Mouse (Mus musculus): ENCODE data around the gene Tmc6. TPM values are rescaled to one million over a fixed set of nuclear protein-coding genes. Genes with fewer than 3 reads are reported as not detected.

The Tmc6 gene
- total RNA-seq, 1 experiment = 36.0 TPM

GRCm38 (mm10) chr11:117743454-117744030 lies 38.5 kb downstream of the Tmc6 start:
- Histone ChIP-seq H3K9ac (ENCODE audit: insufficient read depth, low read depth, low read length, poor library complexity, severe bottlenecking) (no peak overlapping the region), H3K36me3 (ENCODE audit: control insufficient read depth, insufficient read depth, low read length, poor library complexity, severe bottlenecking) (peaks cover 45% of the 10 kb centered on the region; the same call in 1 of the 2 replicates), H3K9me3 (ENCODE audit: control insufficient read depth, insufficient read depth, low read depth, low read length) (no peaks in the 10 kb centered on the region), H3K27ac (ENCODE audit: insufficient read depth, low read depth, low read length, poor library complexity, severe bottlenecking) (no peak overlapping the region), H3K4me3 (ENCODE audit: insufficient read depth in 1 of 2, low read depth in 1 of 2, low read length in 2 of 2, poor library complexity in 1 of 2, severe bottlenecking in 1 of 2) (no peak overlapping the region), H3K4me1 (ENCODE audit: control insufficient read depth in 2 of 2, insufficient read depth in 2 of 2, low read length in 2 of 2, poor library complexity in 1 of 2) (peaks cover 0 to 4% of the 10 kb centered on the region in 2 experiments; a peak in 1 of 4 replicates)
- TF ChIP-seq ZNF384 (IDR thresholded peaks at IDR 0.05; ENCODE audit: low read depth, low read length) (no peak), CHD2 (IDR thresholded peaks at IDR 0.05; ENCODE audit: low read depth, low read length) (no peak), ZC3H11A (IDR thresholded peaks at IDR 0.05; ENCODE audit: borderline replicate concordance, low read depth, low read length) (no peak)
- DNase-seq (ENCODE audit: low read depth, low spot score) = no peak
- in situ Hi-C loops (cut with MboI; ENCODE audit: low sequenced_read_pairs in 2 of 2, unreplicated experiment in 2 of 2) = no loop called here

- no peak overlapping the region for H3K4me3 ChIP-seq (ENCODE audit: insufficient read depth in 1 of 2, low read depth in 1 of 2, low read length in 2 of 2, poor library complexity in 1 of 2, severe bottlenecking in 1 of 2)
- no peak for TF ChIP-seq CHD2 (IDR thresholded peaks at IDR 0.05; ENCODE audit: low read depth, low read length)
- no peak for TF ChIP-seq HCFC1 (IDR thresholded peaks at IDR 0.05; ENCODE audit: borderline replicate concordance, insufficient read depth, low read length)
- no peak for TF ChIP-seq ZNF384 (IDR thresholded peaks at IDR 0.05; ENCODE audit: low read depth, low read length)
- no peak for TF ChIP-seq ZC3H11A (IDR thresholded peaks at IDR 0.05; ENCODE audit: borderline replicate concordance, low read depth, low read length)
- TF ChIP-seq MAFK (IDR thresholded peaks at IDR 0.05; ENCODE audit: insufficient read depth, low read depth, low read length) = no peak
- H3K9me3 ChIP-seq (ENCODE audit: control insufficient read depth, insufficient read depth, low read depth, low read length) = no peaks in the 10 kb centered on the region
- no peaks in the 10 kb centered on the region for H3K4me1 ChIP-seq (ENCODE audit: control insufficient read depth in 2 of 2, insufficient read depth in 2 of 2, low read length in 2 of 2, poor library complexity in 1 of 2)
- H3K9ac ChIP-seq (ENCODE audit: insufficient read depth, low read depth, low read length, poor library complexity, severe bottlenecking) = no peak overlapping the region
- no peak overlapping the region for H3K27ac ChIP-seq (ENCODE audit: insufficient read depth, low read depth, low read length, poor library complexity, severe bottlenecking)
- in situ Hi-C loops (cut with MboI; ENCODE audit: low sequenced_read_pairs in 2 of 2, unreplicated experiment in 2 of 2) = no loop called here
- peaks cover 42% of the 10 kb centered on the region; the same call in 1 of the 2 replicates for H3K36me3 ChIP-seq (ENCODE audit: control insufficient read depth, insufficient read depth, low read length, poor library complexity, severe bottlenecking)
- DNase-seq (ENCODE audit: low read depth, low spot score) = no peak
Measured at GRCm38 (mm10) chr11:117742715-117743114, 39.3 kb downstream of the Tmc6 start.

- TF ChIP-seq MAFK (IDR thresholded peaks at IDR 0.05; ENCODE audit: insufficient read depth, low read depth, low read length) (no peak), CHD2 (IDR thresholded peaks at IDR 0.05; ENCODE audit: low read depth, low read length) (no peak), HCFC1 (IDR thresholded peaks at IDR 0.05; ENCODE audit: borderline replicate concordance, insufficient read depth, low read length) (no peak), ZNF384 (IDR thresholded peaks at IDR 0.05; ENCODE audit: low read depth, low read length) (no peak), ZC3H11A (IDR thresholded peaks at IDR 0.05; ENCODE audit: borderline replicate concordance, low read depth, low read length) (no peak)
- in situ Hi-C loops (cut with MboI; ENCODE audit: low sequenced_read_pairs in 2 of 2, unreplicated experiment in 2 of 2) = no loop called here
- Histone ChIP-seq H3K4me3 (ENCODE audit: insufficient read depth in 1 of 2, low read depth in 1 of 2, low read length in 2 of 2, poor library complexity in 1 of 2, severe bottlenecking in 1 of 2) (no peak overlapping the region), H3K27ac (ENCODE audit: insufficient read depth, low read depth, low read length, poor library complexity, severe bottlenecking) (no peak overlapping the region), H3K36me3 (ENCODE audit: control insufficient read depth, insufficient read depth, low read length, poor library complexity, severe bottlenecking) (peaks cover 39% of the 10 kb centered on the region; the same call in 1 of the 2 replicates), H3K4me1 (ENCODE audit: control insufficient read depth in 2 of 2, insufficient read depth in 2 of 2, low read length in 2 of 2, poor library complexity in 1 of 2) (no peaks in the 10 kb centered on the region), H3K9me3 (ENCODE audit: control insufficient read depth, insufficient read depth, low read depth, low read length) (no peaks in the 10 kb centered on the region), H3K9ac (ENCODE audit: insufficient read depth, low read depth, low read length, poor library complexity, severe bottlenecking) (no peak overlapping the region)
- no peak for DNase-seq (ENCODE audit: low read depth, low spot score)
Measured at GRCm38 (mm10) chr11:117742243-117742642, 39.8 kb downstream of the Tmc6 start.

GRCm38 (mm10) chr11:117741128-117741527 lies 40.9 kb downstream of the Tmc6 start:
- H3K9me3 ChIP-seq (ENCODE audit: control insufficient read depth, insufficient read depth, low read depth, low read length) = no peaks in the 10 kb centered on the region
- no peak for DNase-seq (ENCODE audit: low read depth, low spot score)
- in situ Hi-C loops (cut with MboI; ENCODE audit: low sequenced_read_pairs in 2 of 2, unreplicated experiment in 2 of 2) = no loop called here
- no peak overlapping the region for H3K9ac ChIP-seq (ENCODE audit: insufficient read depth, low read depth, low read length, poor library complexity, severe bottlenecking)
- H3K36me3 ChIP-seq (ENCODE audit: control insufficient read depth, insufficient read depth, low read length, poor library complexity, severe bottlenecking) = peaks cover 39% of the 10 kb centered on the region; the same call in 1 of the 2 replicates
- no peak overlapping the region for H3K4me3 ChIP-seq (ENCODE audit: insufficient read depth in 1 of 2, low read depth in 1 of 2, low read length in 2 of 2, poor library complexity in 1 of 2, severe bottlenecking in 1 of 2)
- no peaks in the 10 kb centered on the region for H3K4me1 ChIP-seq (ENCODE audit: control insufficient read depth in 2 of 2, insufficient read depth in 2 of 2, low read length in 2 of 2, poor library complexity in 1 of 2)
- H3K27ac ChIP-seq (ENCODE audit: insufficient read depth, low read depth, low read length, poor library complexity, severe bottlenecking) = no peak overlapping the region
- TF ChIP-seq CHD2 (IDR thresholded peaks at IDR 0.05; ENCODE audit: low read depth, low read length) (no peak), ZNF384 (IDR thresholded peaks at IDR 0.05; ENCODE audit: low read depth, low read length) (no peak), HCFC1 (IDR thresholded peaks at IDR 0.05; ENCODE audit: borderline replicate concordance, insufficient read depth, low read length) (no peak), ZC3H11A (IDR thresholded peaks at IDR 0.05; ENCODE audit: borderline replicate concordance, low read depth, low read length) (no peak)

GRCm38 (mm10) chr11:117738123-117738522 lies 43.9 kb downstream of the Tmc6 start:
- peaks cover 43% of the 10 kb centered on the region; the same call in 1 of the 2 replicates for H3K36me3 ChIP-seq (ENCODE audit: control insufficient read depth, insufficient read depth, low read length, poor library complexity, severe bottlenecking)
- TF ChIP-seq HCFC1 (IDR thresholded peaks at IDR 0.05; ENCODE audit: borderline replicate concordance, insufficient read depth, low read length) (no peak), ZNF384 (IDR thresholded peaks at IDR 0.05; ENCODE audit: low read depth, low read length) (no peak), CHD2 (IDR thresholded peaks at IDR 0.05; ENCODE audit: low read depth, low read length) (no peak), MAFK (IDR thresholded peaks at IDR 0.05; ENCODE audit: insufficient read depth, low read depth, low read length) (no peak), ZC3H11A (IDR thresholded peaks at IDR 0.05; ENCODE audit: borderline replicate concordance, low read depth, low read length) (no peak)
- H3K4me1 ChIP-seq (ENCODE audit: control insufficient read depth in 2 of 2, insufficient read depth in 2 of 2, low read length in 2 of 2, poor library complexity in 1 of 2) = no peaks in the 10 kb centered on the region
- in situ Hi-C loops (cut with MboI; ENCODE audit: low sequenced_read_pairs in 2 of 2, unreplicated experiment in 2 of 2) = no loop called here
- H3K9ac ChIP-seq (ENCODE audit: insufficient read depth, low read depth, low read length, poor library complexity, severe bottlenecking) = no peak overlapping the region
- no peak overlapping the region for H3K27ac ChIP-seq (ENCODE audit: insufficient read depth, low read depth, low read length, poor library complexity, severe bottlenecking)
- no peak overlapping the region for H3K4me3 ChIP-seq (ENCODE audit: insufficient read depth in 1 of 2, low read depth in 1 of 2, low read length in 2 of 2, poor library complexity in 1 of 2, severe bottlenecking in 1 of 2)
- DNase-seq (ENCODE audit: low read depth, low spot score) = no peak
- no peaks in the 10 kb centered on the region for H3K9me3 ChIP-seq (ENCODE audit: control insufficient read depth, insufficient read depth, low read depth, low read length)

Measured in ES-E14 (cell line).